Mouse (Mus musculus) midbrain, embryonic 16.5 days (tissue): ENCODE results near the gene Rangap1. TPM values are rescaled to one million over a fixed set of nuclear protein-coding genes. Genes with fewer than 3 reads are reported as not detected.
A peak's percentile ranks its signal among the peaks of the same experiment; 100 is the strongest.

Source experiments
- ATAC-seq: fragments of 200-750 bp; cut with Nextera tagmentation; 2 replicates; pipeline ENCODE4 v1.8.0; 2017; ENCODE audit warnings: moderate TSS enrichment
- H3K27ac ChIP-seq: fragments of 300-500 bp; sonication (generic); 2 replicates; pipeline ENCODE4 v1.5.1; 2014; ENCODE audit warnings: mild to moderate bottlenecking, low read length, mixed read lengths
- H3K27me3 ChIP-seq: fragments of 300-500 bp; sonication (generic); 2 replicates; pipeline ENCODE4 v1.6.1; 2014; ENCODE audit warnings: low read depth, low read length, mixed read lengths; ENCODE audit not compliant: control insufficient read depth, insufficient read depth
- H3K36me3 ChIP-seq: fragments of 300-500 bp; sonication (generic); 2 replicates; pipeline ENCODE4 v1.6.1; 2014; ENCODE audit warnings: mild to moderate bottlenecking, low read length, moderate library complexity, mixed read lengths; ENCODE audit not compliant: control insufficient read depth, insufficient read depth
- H3K4me1 ChIP-seq: fragments of 300-500 bp; sonication (generic); 2 replicates; pipeline ENCODE4 v1.6.1; 2014; ENCODE audit warnings: mild to moderate bottlenecking, low read length, mixed read lengths; ENCODE audit not compliant: control insufficient read depth, insufficient read depth
- H3K4me2 ChIP-seq: fragments of 300-500 bp; sonication (generic); 2 replicates; pipeline ENCODE4 v1.6.1; 2014; ENCODE audit warnings: mild to moderate bottlenecking, low read length, mixed read lengths
- H3K4me3 ChIP-seq: fragments of 300-500 bp; sonication (generic); 2 replicates; pipeline ENCODE4 v1.5.1; 2014; ENCODE audit warnings: low read depth, mild to moderate bottlenecking, low read length, moderate library complexity, mixed read lengths
- H3K9ac ChIP-seq: fragments of 300-500 bp; sonication (generic); 2 replicates; pipeline ENCODE4 v1.6.1; 2014; ENCODE audit warnings: low read depth, low read length, mixed read lengths
- H3K9me3 ChIP-seq: fragments of 300-500 bp; sonication (generic); replicated peaks from 2 replicates; pipeline ENCODE4 v1.6.1; 2014; ENCODE audit warnings: mild to moderate bottlenecking, low read length, mixed read lengths; ENCODE audit not compliant: control insufficient read depth, poor library complexity, severe bottlenecking
- WGBS: fragments of 180-500 bp; shearing (Covaris S2); extraction: QIAGEN DNeasy Blood & Tissue Kit; methylation state at CpG from one replicate; pipeline ENCODE4 v1.1.7; 2014; 5-methylcytosine and 5-hydroxymethylcytosine counted together
- polyA plus RNA-seq: library from polyadenylated mRNA; unstranded; fragments of >200 nt; fragmentation: Nextera tagmentation; extraction: Ambion mirVana; gene quantifications from 2 replicates; pipeline ENCODE4 v1.2.1, GENCODE M21; 2015

Rangap1 gene
- polyA plus RNA-seq, result 157 and 161 TPM in 2 replicates

GRCm38 (mm10) chr15:81744992-81745600, at the start of gene Rangap1, which contains the start of gene Zc3h7b:
TSS of gene Rangap1 (minus strand) at chr15:81745530.
TSS of gene Zc3h7b (plus strand) at chr15:81745057.
- ATAC-seq, result peak; percentile 88

GRCm38 (mm10) chr15:81792444-81792843, 47.1 kb upstream of the Rangap1 start:
- H3K9me3 ChIP-seq, result no peaks in the 10 kb centered on the region
- H3K27ac ChIP-seq, result no peak overlapping the region
- peaks cover 32% of the 10 kb centered on the region for H3K36me3 ChIP-seq
- no peak overlapping the region for H3K4me2 ChIP-seq
- no peaks in the 10 kb centered on the region for H3K4me1 ChIP-seq
- ATAC-seq, result no peak
- no peak overlapping the region for H3K4me3 ChIP-seq
- no peak overlapping the region for H3K9ac ChIP-seq
- WGBS, result 96% methylated on average over 9 of the region's 9 CpGs
- no peaks in the 10 kb centered on the region for H3K27me3 ChIP-seq

More at GRCm38 (mm10) chr15:81744992-81745600, at the start of gene Rangap1, which contains the start of gene Zc3h7b:
- peaks cover 23% of the 10 kb centered on the region for H3K4me1 ChIP-seq
- peak within 1 kb of the TSS; percentile 94 for H3K9ac ChIP-seq
- WGBS, result under 1% methylated on average over 56 of the region's 65 CpGs
- H3K27ac ChIP-seq, result peak within 1 kb of the TSS; percentile 92
- H3K4me3 ChIP-seq, result peak within 1 kb of the TSS; percentile 85
- no peaks in the 10 kb centered on the region for H3K9me3 ChIP-seq
- H3K4me2 ChIP-seq, result peak within 1 kb of the TSS; percentile 80
- H3K27me3 ChIP-seq, result no peaks in the 10 kb centered on the region
- no peaks in the 10 kb centered on the region for H3K36me3 ChIP-seq

- WGBS, result 96% methylated on average over 13 of the region's 13 CpGs
- peaks cover 54% of the 10 kb centered on the region for H3K36me3 ChIP-seq
- H3K9me3 ChIP-seq, result no peaks in the 10 kb centered on the region
- H3K27me3 ChIP-seq, result no peaks in the 10 kb centered on the region
- H3K4me2 ChIP-seq, result no peak overlapping the region
- H3K27ac ChIP-seq, result no peak overlapping the region
- no peak overlapping the region for H3K9ac ChIP-seq
- H3K4me1 ChIP-seq, result no peaks in the 10 kb centered on the region
- no peak for ATAC-seq
- no peak overlapping the region for H3K4me3 ChIP-seq
Observed at GRCm38 (mm10) chr15:81787525-81787924, 42.2 kb upstream of the Rangap1 start.

GRCm38 (mm10) chr15:81785701-81786100, 40.4 kb upstream of the Rangap1 start:
- H3K9me3 ChIP-seq, result no peaks in the 10 kb centered on the region
- no peaks in the 10 kb centered on the region for H3K4me1 ChIP-seq
- no peak overlapping the region for H3K4me2 ChIP-seq
- ATAC-seq, result no peak
- WGBS, result 92% methylated on average over 8 of the region's 8 CpGs
- H3K27ac ChIP-seq, result no peak overlapping the region
- no peak overlapping the region for H3K4me3 ChIP-seq
- peaks cover 60% of the 10 kb centered on the region for H3K36me3 ChIP-seq
- H3K27me3 ChIP-seq, result no peaks in the 10 kb centered on the region
- no peak overlapping the region for H3K9ac ChIP-seq

GRCm38 (mm10) chr15:81784762-81785161, 39.4 kb upstream of the Rangap1 start:
- no peak overlapping the region for H3K27ac ChIP-seq
- no peaks in the 10 kb centered on the region for H3K9me3 ChIP-seq
- peaks cover 66% of the 10 kb centered on the region for H3K36me3 ChIP-seq
- H3K4me3 ChIP-seq, result no peak overlapping the region
- no peaks in the 10 kb centered on the region for H3K4me1 ChIP-seq
- no peak overlapping the region for H3K4me2 ChIP-seq
- no peak for ATAC-seq
- H3K27me3 ChIP-seq, result no peaks in the 10 kb centered on the region
- no peak overlapping the region for H3K9ac ChIP-seq
- 77% methylated on average over 5 of the region's 5 CpGs for WGBS

GRCm38 (mm10) chr15:81781816-81782215, 36.5 kb upstream of the Rangap1 start:
- no peak overlapping the region for H3K4me2 ChIP-seq
- ATAC-seq, result no peak
- WGBS, result 85% methylated on average over 7 of the region's 7 CpGs
- H3K9me3 ChIP-seq, result no peaks in the 10 kb centered on the region
- H3K9ac ChIP-seq, result no peak overlapping the region
- H3K27me3 ChIP-seq, result no peaks in the 10 kb centered on the region
- H3K36me3 ChIP-seq, result peaks cover 80% of the 10 kb centered on the region
- no peak overlapping the region for H3K4me3 ChIP-seq
- no peaks in the 10 kb centered on the region for H3K4me1 ChIP-seq
- no peak overlapping the region for H3K27ac ChIP-seq

GRCm38 (mm10) chr15:81776631-81777422, 31.5 kb upstream of the Rangap1 start:
- no peaks in the 10 kb centered on the region for H3K9me3 ChIP-seq

GRCm38 (mm10) chr15:81774505-81775171, 29.3 kb upstream of the Rangap1 start:
- Histone ChIP-seq H3K4me3 (no peak overlapping the region), H3K27ac (no peak overlapping the region), H3K4me1 (no peaks in the 10 kb centered on the region), H3K9me3 (no peaks in the 10 kb centered on the region), H3K9ac (no peak overlapping the region), H3K4me2 (no peak overlapping the region), H3K27me3 (no peaks in the 10 kb centered on the region), H3K36me3 (peaks cover 69% of the 10 kb centered on the region)
- no peak for ATAC-seq
- WGBS, result 92% methylated on average over 15 of the region's 15 CpGs

More at GRCm38 (mm10) chr15:81776631-81777422, 31.5 kb upstream of the Rangap1 start:
- Histone ChIP-seq H3K27me3 (no peaks in the 10 kb centered on the region), H3K36me3 (peaks cover 75% of the 10 kb centered on the region), H3K4me1 (no peaks in the 10 kb centered on the region), H3K4me3 (no peak overlapping the region), H3K4me2 (no peak overlapping the region), H3K27ac (no peak overlapping the region), H3K9ac (no peak overlapping the region)
- WGBS, result 94% methylated on average over 11 of the region's 11 CpGs
- no peak for ATAC-seq
